Mouse (Mus musculus): ENCODE results near the gene Lipo3. TPM values are rescaled to one million over a fixed set of nuclear protein-coding genes. Genes with fewer than 3 reads are reported as not detected.

Gene Lipo3
- polyA plus RNA-seq, 1 experiment from 2014 or later = 16.4 TPM

Small RNA genes lying within 50 kb of the gene (microRNA-seq; reads per million reads assigned to microRNA genes)
- not detected for gene Gm27440

Other genes starting within 250 kb of the Lipo3 start
- gene Lipo4, start 244.2 kb downstream of the Lipo3 start, polyA plus RNA-seq (2014; fragmentation: Nextera tagmentation; extraction: Ambion mirVana) = not detected in 2 replicates
- not detected in 2 replicates for gene Gm8978, start 136.7 kb downstream of the Lipo3 start, polyA plus RNA-seq (2014; fragmentation: Nextera tagmentation; extraction: Ambion mirVana)
- 0.20 and 0.42 TPM in 2 replicates for gene Lipo2, start 10.6 kb downstream of the Lipo3 start, polyA plus RNA-seq (2014; fragmentation: Nextera tagmentation; extraction: Ambion mirVana)
- gene Lipo1, start 25.5 kb upstream of the Lipo3 start, polyA plus RNA-seq (2014; fragmentation: Nextera tagmentation; extraction: Ambion mirVana) = not detected in 2 replicates
- not detected in 2 replicates for gene Lipf, start 199.2 kb upstream of the Lipo3 start, polyA plus RNA-seq (2014; fragmentation: Nextera tagmentation; extraction: Ambion mirVana)
- not detected in 2 replicates for gene Lipk, start 246.3 kb upstream of the Lipo3 start, polyA plus RNA-seq (2014; fragmentation: Nextera tagmentation; extraction: Ambion mirVana)

Data from stomach, embryonic 14.5 days (tissue).